Mouse (Mus musculus) frontal cortex, postnatal 10 days (tissue): Measurements from ENCODE around the gene Zfp36.
A peak's percentile ranks its signal among the peaks of the same experiment; 100 is the strongest.

Source experiments
- DNase-seq, 2 experiments: peaks; one replicate each; pipeline ENCODE4 v3.0.0; 2022; ENCODE audit warnings: low spot score in 2 of 2, mixed read lengths in 1 of 2

Gene Zfp36

GRCm38 (mm10) chr7:28384162-28384561 lies 4.1 kb upstream of the Zfp36 start:
- DNase-seq, result no peak

DNA sequence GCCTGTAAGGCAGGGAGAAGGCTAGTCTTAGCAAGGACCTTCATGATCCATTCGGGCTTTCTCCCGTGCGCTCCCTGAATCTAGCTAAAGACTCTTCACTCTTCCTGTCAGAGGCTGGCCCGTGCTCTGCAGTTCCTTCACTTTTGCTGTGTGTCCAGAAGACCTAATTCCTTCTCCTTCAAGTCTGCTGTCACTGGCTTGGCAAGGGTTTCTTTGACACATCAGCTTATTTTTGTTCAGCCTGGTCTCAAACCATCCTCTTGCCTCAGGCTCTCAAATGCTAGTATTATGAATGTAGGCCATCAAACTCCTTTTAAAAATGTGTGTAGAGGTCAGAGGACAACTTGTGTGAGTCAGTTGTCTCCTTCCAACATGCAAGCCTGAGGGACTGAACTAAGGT lies 3.6 kb upstream of the Zfp36 start:
- DNase-seq, result no peak

DNA sequence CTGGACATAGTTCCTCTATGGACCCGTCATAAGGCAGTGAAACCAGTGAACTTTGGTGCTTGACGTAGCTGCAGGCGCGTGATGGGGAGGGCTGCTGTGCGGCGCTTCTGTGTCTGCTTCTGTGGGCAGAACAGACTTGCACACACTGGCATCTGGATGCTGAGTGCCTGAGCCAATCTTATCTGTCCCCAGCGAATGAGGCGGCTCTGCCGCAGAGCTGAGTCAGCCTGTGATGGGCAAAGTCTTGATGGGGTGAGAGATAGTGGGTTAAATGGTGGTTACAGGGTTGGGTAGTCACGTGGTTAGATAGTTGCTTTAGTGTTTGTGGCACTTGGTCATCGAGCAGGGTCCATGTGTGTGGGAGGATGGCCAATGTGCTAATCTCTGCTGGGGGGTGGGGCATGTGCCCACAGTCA lies 2.9 kb upstream of the Zfp36 start:
- peak in 1 of 2 experiments; percentile 73 for DNase-seq

GRCm38 (mm10) chr7:28382347-28382951 lies 2.4 kb upstream of the Zfp36 start:
- no peak for DNase-seq

GRCm38 (mm10) chr7:28381938-28382337 lies 1.9 kb upstream of the Zfp36 start:
- DNase-seq, result peak; percentile 62 to 72

- DNase-seq, result no peak
Measured at GRCm38 (mm10) chr7:28381017-28381790, 1.2 kb upstream of the Zfp36 start.

- DNase-seq, result peak; percentile 75 to 81
Measured at GRCm38 (mm10) chr7:28378769-28379651, 1.0 kb downstream of the Zfp36 start.

DNA sequence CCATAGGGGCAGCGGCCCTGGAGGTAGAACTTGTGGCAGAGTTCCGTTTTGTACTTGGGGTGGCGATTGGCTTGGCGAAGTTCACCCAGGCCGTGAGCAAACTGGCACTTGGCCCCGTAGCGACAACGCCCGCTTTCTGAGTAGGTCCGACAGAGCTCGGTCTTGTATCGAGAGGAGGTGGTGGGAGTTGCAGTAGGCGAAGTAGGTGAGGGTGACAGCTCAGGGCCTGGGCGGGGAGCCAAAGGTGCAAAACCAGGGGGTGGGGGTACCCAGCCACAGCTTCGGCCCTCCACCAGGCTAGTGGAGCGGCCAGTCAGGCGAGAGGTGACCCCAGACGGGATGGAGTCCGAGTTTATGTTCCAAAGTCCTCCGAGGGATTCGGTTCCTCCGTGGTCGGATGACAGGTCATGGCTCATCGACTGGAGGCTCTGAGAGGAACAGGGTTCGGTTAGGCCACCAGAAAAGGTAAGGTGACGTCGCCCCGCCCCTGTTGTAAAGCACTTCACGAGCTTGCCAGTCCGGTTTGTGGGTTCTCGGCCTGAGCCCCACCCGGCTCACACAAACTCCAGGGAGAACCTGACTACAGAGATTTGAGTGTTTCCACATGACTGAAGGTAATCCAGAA lies 1.9 kb downstream of the Zfp36 start:
- DNase-seq, result no peak

DNA sequence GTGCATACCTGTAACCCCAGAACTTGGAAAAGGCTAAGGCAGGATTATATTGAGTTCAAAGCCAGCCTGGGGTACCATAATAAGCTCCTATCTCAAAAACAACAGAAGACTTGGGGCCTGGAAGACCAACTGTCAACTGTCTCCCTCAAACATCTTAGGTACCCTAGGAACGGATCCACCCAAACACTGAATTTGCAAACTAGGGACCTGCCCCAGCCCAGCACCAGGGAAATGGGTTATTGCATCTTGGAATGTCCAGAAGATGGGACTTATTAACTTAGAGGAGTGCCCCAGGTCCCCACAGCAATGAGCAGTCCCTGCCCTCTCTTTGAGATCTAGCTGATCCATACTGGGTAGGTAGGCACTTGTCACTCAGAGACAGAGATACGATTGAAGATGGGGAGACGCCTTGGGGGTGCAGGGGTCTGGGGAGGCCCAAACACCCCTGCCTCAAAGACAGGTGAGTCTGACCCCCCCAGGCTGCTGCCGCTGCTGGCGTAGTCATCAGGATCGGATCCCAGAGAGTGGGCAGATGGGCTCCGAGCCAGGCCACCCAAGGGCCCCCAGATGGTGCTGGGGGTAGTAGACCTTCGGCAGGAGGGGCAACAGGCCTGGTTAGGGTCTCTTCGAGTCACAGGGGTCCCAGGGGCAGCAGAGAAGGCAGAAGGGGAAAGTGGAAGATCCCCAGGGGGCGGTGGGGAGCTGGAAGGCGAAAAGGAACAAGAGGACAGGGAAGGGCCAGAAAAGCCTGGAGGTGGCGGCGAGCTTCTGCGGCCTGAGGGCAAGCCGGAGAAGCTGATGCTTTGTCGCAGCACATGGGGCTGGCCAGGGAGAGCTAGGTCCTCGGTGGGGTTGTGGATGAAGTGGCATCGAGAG lies 2.6 kb downstream of the Zfp36 start:
- no peak for DNase-seq

- DNase-seq, result no peak
Measured at GRCm38 (mm10) chr7:28376011-28376771, 3.9 kb downstream of the Zfp36 start.

DNA sequence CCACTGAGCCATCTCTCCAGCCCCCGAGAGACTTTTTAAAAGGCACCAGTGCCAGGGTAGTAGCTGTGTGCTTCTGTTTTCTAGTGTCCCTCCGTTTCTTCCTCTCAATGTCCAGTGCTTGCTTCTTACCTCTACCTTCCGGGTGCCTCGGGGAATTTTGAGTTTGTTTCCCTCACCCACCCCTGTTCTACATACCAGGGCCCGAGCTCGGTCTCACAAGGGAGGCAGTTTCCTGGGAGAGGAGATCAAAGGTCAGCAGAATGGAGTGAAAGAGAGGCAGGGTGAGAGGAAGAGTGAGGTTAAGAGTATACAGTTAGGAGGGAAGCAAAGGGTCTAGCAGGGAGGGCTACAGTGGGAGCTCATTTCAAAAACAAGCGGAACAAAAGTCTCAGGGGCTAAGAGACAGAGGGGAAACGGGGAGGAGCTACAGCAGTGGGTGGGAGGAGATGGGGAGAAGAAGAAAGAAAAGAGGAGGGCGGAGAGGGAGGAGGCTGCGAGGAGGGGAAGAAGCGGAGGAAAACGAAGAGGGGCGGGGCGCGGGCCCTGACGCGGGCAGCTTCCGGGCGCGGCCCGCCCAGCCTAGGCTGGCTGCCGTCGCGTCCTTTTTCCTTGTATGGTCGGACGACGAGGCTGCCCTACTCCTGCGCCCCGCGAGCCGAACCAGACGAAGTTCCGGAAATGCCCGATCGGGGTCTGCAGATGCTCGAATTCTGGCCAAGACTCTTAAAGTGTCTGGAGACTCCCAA lies 4.7 kb downstream of the Zfp36 start:
- DNase-seq, result peak; percentile 70 to 79

- DNase-seq, result no peak
Measured at GRCm38 (mm10) chr7:28374647-28375046, 5.4 kb downstream of the Zfp36 start.

DNA sequence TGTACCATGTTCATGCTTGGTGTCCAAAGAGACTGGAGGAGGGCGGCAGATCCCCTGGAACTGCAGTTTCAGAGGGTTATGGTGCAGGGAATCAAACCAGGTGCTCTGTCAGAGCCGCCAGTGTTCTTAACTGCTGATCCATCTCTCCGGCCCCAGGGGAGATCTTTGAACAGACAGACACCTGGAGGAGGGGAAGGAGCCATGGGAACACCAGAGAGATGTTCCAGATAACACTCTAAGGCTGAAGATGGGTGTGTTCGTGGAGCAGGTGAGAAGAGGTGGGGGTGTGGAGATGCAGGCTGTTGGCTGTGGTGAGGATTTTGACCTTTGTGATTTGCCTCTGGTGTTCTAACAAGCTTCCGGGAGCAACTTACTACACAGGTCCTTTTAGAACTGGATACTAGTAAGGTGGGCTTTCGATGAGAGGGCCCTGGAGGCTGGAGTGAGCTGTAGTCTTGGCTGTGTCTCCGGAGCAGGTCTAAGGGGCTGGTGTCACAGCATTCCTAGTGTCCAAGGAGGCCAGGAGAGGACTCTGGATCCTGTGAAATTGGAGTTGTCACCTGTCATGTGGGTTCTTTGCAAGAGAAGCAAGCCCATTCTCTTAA lies 6.1 kb downstream of the Zfp36 start:
- DNase-seq, result no peak

DNA sequence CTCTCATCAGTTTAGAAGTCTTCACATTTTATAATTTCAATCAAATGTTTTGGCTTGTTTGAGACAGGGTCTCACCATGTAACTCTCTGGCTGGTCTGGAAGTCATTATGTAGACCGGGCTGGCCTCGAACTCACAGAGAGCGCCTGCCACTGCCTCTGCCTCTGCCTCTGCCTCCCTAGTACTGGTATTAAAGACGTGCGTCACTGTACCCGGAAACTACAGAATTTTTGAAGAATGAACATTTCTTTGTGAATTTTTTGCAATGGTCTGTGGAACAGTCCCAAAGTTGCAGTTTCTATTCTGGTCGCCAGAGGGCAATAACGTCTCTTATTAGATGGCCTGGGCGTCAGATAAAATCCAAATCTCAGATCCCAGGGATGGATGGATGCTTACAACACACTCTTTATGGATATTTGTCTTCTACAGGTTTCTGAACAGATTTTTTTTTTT lies 6.9 kb downstream of the Zfp36 start:
- peak in 1 of 2 experiments; percentile 73 for DNase-seq

DNA sequence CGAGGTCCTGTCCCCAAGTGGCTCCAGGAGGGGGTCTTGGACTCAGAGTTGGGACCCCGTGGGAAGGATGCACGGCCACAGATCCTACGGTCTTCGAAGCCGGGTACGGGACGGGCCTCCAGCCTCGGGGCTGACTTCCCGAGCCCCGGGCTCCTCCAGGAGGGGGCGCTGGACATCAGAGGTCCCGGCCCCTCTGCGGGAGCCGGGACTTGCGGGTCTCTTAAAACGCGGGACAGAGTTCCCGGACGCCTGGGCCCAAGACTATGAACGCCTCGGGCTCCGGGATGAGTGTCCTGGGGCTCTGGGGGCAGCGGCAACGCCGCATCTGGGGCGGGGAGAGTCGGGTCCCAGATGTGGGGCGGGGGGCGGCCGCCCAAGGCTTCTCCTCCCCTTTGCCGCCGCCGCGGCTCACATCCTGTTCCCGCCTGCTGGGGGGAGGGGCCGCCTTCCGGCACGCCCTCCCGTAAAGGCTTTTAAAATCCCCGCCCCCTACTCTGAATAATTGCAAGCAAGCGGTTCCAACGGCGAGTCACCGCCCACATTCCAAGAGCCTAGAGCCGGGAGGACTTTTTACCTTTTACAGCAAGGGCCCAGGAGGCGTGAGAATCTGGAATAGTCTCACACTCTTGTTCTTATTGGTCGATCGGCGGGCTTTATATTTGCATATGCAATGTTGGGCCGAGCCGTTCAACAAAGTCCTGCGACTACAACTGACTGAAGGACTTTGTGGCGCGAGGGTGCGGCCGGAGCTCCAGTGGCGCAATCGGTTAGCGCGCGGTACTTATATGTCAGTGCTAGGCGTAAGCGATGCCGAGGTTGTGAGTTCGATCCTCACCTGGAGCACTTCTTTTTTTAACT lies 7.6 kb downstream of the Zfp36 start, which contains the start of gene Plekhg2:
TSS of gene Plekhg2 (minus strand) at position 349 of the 858 bp plus-strand sequence.
- DNase-seq, result peak; percentile 91 to 94

DNA sequence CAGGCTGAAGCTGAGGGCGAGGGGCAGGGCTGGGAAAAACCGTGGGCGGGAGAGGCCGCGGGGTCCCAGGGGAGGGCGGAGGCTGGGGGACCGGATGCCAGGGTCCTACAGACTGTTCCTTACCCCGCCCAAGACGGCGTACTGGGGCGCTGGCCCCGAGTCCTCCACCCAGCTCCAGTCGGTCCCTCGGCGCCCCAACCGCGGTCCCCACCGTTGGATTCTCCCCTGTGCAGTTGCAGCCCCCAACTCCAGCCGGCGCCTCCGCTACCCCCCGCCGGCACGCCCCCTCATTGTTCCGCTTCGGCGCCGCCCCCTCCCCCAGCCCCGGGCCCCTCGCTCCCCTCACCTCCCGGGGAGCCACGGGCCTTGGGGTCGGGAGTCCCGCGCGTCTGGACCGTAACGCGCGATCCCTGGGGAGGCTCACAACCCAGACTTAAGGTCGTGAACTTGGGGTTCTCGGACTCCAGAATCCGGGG lies 8.5 kb downstream of the Zfp36 start:
- no peak for DNase-seq

GRCm38 (mm10) chr7:28370977-28371513 lies 9.0 kb downstream of the Zfp36 start:
- no peak for DNase-seq
